Mouse (Mus musculus) CD8-positive naive resting alpha-beta T cell, adult 2 months (primary cell): ENCODE measurements around the gene AA467197.

Experiments
- DNase-seq, 2 experiments: peaks; one replicate each; pipeline ENCODE4 v3.0.0; 2022; ENCODE audit warnings: low read depth in 2 of 2, low spot score in 2 of 2

AA467197 gene

GRCm38 (mm10) chr2:122636686-122637085 lies at the start of gene AA467197:
Gene AA467197 (plus strand): TSS chr2:122636986.
- DNase-seq = no peak

DNA sequence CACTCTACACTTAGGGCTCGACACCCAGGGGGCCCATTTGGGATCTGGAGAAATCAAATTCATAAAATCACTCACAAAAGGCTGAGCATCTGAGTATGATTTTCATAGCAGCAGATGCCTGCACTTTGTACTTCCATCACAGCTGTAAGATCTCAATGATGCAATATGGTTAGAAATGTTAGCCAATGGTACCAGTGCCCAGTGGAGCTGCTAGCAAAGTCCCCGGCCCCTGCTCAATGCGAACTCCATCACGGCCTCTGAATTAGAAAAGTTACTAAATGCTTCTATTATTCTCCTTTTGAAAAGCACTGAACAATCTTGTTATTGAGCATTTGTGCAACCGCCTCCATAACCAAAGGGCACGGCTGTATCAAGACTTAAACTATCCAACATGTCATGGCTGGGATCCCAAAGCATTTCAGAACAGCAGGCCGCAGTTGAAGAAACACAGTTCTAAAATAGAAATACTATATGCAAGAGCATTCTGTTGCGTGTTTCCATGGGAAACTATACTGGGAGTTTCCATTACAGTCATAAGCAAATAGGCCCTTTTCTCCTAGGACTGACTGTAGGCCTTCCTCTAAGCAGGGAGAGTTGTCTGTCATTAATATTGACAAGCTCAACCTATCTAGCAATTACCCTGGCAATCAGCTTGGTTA lies 48.8 kb upstream of the AA467197 start:
- no peak for DNase-seq

DNA sequence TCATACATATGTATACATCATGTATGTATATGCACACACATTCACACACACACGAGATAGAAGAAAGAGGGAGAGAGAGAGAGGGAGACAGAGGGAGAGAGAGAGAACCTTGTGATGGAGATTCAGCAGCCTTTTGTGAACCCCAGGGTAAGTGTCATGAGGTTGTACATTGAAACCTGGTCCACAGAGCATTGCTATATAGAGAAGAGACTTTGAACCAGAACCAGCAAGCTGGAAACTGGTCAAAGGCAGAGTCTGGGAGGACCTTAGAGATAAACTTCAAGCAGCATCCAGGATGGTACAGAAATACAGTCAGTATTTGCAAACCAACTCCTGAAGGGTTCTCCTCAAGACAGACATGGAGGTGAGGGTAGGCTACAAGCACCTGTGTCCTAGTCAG lies 46.4 kb upstream of the AA467197 start:
- DNase-seq = no peak

DNA sequence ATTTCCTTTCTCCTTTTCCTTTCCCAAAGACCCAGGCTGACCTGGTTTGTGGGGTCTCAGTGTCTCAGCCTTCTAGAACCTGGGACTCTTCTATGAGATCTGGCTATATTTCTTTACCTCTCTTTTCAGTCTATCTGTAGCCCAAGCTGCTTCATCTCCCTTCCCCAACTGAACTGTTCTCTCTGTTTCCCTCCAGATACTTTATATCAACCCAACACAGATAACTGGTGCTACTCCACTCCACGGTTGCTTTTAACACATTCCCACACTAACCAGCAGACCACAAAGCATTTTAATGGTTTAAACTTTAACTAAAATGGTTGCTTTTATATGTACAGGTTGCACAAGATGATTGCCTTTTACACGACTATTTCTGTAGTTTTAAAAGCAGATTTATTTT lies 45.6 kb upstream of the AA467197 start:
- no peak for DNase-seq

GRCm38 (mm10) chr2:122595461-122595860 lies 41.3 kb upstream of the AA467197 start:
- DNase-seq = no peak

- no peak for DNase-seq
Measured at GRCm38 (mm10) chr2:122599736-122600135, 37.0 kb upstream of the AA467197 start.

GRCm38 (mm10) chr2:122601354-122601753 lies 35.4 kb upstream of the AA467197 start:
- no peak for DNase-seq

DNA sequence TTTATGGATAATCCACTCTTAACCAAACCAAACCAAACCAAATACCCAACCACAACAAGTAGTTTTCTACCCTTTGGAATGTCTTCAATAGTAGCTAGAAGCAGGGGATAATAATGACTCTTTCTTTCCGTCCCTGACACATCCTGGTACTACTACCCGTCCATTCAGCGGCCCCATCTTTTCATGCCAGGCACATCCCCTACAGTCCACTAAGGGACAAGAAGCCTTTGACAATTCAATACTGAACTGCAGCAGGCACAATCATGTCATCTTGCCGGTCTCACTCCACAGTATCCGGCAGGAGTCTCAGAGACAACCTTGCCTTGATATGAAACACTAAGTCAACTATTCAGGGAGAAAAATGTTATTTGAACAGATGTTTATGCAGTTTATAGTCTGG lies 31.0 kb upstream of the AA467197 start:
- DNase-seq = no peak

GRCm38 (mm10) chr2:122608820-122609219 lies 28.0 kb upstream of the AA467197 start:
- DNase-seq = no peak

GRCm38 (mm10) chr2:122610746-122611653 lies 25.8 kb upstream of the AA467197 start, which contains the start of gene Gatm:
Gene Gatm (minus strand): TSS chr2:122611303.
- DNase-seq = no peak

GRCm38 (mm10) chr2:122611654-122611973 lies 25.2 kb upstream of the AA467197 start:
- no peak for DNase-seq

- no peak for DNase-seq
Measured at GRCm38 (mm10) chr2:122616237-122616636, 20.5 kb upstream of the AA467197 start.

GRCm38 (mm10) chr2:122617792-122618191 lies 19.0 kb upstream of the AA467197 start:
- DNase-seq = no peak

DNA sequence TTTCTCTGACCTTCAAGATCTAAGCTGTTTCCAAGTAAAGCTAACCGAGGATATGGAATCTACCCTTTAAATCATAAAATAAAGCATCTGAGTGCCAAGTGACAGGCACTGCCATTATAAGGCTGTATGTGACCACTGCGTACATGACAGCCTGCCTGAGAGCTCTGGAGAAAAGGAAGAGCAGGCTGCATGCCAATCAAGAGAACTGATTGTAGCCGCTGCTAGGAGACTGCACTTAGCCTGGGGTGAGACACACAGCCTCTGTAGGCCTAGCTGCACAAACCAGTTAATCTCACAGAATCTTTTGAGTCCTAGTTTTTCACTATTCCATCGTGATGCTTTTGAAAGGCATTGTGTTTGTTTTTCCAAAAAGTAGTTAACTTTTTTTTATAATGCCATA lies 18.1 kb upstream of the AA467197 start:
- DNase-seq = no peak

- no peak for DNase-seq
Measured at GRCm38 (mm10) chr2:122621337-122622110, 15.3 kb upstream of the AA467197 start.

GRCm38 (mm10) chr2:122625930-122626329 lies 10.9 kb upstream of the AA467197 start:
- DNase-seq = no peak

DNA sequence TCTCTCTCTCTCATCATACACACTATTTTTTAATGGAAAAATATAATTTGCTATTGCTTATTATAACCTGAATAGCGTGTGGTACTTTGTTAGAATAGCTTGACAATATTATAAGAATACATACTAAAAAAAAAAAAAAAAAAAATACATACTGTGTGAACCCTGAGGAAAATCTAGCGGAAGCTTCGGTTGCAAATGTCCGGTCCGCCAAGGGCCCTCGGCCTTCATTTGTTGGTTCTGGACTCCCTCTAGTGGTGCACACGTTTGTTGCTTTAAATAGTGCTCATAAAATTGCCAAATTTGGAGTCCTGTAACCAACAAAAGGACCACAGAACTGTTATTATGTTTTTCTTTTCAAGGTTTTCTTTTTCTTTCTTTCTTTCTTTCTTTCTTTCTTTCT lies 7.8 kb upstream of the AA467197 start:
- peak; percentile 49 to 71 for DNase-seq

DNA sequence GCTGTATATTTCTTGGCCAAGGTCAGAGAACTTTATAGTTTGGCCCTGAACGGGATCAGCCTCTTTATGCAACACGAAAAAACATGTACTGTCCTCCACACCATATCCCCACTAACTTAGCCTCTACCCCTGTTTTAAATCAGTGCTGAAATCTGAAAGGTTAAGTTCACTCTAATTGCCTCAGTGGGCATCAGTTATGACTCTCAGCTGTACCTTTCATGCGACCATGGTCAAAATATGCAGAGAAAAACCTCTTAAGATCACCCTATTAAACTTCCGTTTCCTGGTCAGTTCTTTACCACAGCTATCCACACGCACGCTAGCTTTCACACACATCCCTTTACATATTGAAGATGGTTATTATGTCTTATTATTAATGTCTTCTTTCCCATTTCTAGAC lies 6.9 kb upstream of the AA467197 start:
- no peak for DNase-seq

GRCm38 (mm10) chr2:122630465-122631225 lies 6.1 kb upstream of the AA467197 start:
- peak; percentile 70 to 80 for DNase-seq

DNA sequence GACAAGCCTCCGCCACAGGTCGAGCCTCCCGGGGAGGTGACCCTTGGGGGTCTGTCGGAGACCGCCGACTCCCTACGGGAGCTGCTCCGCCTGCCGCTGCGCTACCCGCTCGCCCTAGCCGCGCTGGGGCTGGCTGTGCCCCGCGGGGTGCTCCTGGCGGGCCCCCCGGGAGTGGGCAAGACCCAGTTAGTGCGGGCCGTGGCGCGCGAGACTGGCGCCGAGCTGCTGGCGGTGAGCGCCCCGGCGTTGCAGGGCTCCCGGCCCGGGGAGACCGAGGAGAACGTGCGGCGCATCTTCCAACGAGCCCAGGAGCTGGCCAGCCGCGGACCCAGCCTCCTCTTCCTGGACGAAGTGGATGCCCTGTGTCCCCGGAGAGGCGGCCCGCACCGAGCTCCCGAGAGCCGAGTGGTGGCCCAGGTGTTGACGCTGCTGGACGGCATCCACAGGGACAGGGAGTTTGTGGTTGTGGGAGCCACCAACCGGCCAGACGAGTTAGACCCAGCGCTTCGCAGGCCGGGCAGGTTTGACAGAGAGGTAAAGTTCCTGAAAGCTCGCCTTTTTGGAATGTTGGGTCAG lies 5.5 kb upstream of the AA467197 start:
- DNase-seq = no peak
